Mouse (Mus musculus) adrenal gland, postnatal 14 days (tissue): ENCODE measurements around the gene Gm4858. TPM values are rescaled to one million over a fixed set of nuclear protein-coding genes. Genes with fewer than 3 reads are reported as not detected.
"Not testable (repeated sequence)": the region's sequence is repeated elsewhere in the genome, so short reads cannot be mapped to it uniquely, and the experiment has no call there.

Experiments used
- DNase-seq: peaks from one replicate; pipeline ENCODE4 v3.0.0; 2021; ENCODE audit warnings: mixed read lengths
- long read RNA-seq, 2 experiments: library from polyadenylated mRNA; stranded (forward); transcript quantifications; one replicate each; pipeline ENCODE4 v2.0.0; 2021
- total RNA-seq: library from RNA; stranded (reverse); gene quantifications from 2 replicates; pipeline ENCODE4 v1.2.3, GENCODE M21; 2021

Gene Gm4858
- not detected in 2 replicates for total RNA-seq
- long read RNA-seq, experiment 1, result 0 reads
- long read RNA-seq, experiment 2, result 0 reads

GRCm38 (mm10) chr3:93068523-93068922 is at the start of gene Gm4858:
Gm4858 (plus strand) TSS chr3:93068823.
- DNase-seq, result not testable (repeated sequence)

DNA sequence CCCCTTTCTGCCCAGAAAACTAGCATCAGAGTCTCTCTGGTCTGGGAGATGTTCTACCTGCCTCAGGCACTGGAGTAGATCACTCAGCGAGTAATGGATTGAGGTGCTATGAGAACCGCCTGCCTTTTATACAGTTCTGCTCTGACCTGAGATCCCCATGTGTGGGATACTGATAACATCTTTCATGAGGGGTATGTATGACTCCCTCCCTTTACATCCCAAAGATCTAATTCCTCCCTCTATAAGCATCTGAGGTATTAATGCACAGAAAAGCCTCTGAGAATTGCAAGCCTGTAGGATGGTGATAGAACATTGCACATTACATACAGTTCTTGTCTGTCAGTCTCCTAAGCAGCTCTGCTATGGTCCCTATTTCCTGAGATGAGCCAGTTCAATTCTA is 49.7 kb upstream of the Gm4858 start, which contains the start of gene Lce1m:
Lce1m (minus strand) TSS at position 101 of the 400 bp plus-strand sequence.
- DNase-seq, result no peak

- no peak for DNase-seq
Measured at GRCm38 (mm10) chr3:93021171-93021570, 47.5 kb upstream of the Gm4858 start.

GRCm38 (mm10) chr3:93023411-93024184 is 45.0 kb upstream of the Gm4858 start:
- DNase-seq, result no peak

GRCm38 (mm10) chr3:93025486-93025885 is 43.1 kb upstream of the Gm4858 start:
- no peak for DNase-seq

DNA sequence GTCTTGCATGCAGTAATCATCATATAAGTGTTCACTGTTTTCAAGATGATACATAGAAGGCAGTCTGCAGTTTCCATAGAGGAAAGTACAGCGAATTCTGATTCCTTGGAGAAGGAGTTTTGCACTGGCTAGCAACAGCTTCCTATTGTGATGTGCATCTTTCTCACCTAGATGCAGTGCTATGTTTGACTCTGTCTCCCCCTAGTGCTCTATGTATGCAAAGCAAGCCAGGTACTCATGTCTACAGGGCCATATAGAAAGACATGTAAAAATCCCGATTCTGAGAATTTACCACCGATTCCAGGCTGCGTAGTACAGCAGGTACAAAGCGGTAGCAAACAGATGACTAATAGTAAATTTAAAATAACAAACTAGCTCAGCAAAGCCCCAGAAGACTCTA is 37.2 kb upstream of the Gm4858 start:
- no peak for DNase-seq

DNA sequence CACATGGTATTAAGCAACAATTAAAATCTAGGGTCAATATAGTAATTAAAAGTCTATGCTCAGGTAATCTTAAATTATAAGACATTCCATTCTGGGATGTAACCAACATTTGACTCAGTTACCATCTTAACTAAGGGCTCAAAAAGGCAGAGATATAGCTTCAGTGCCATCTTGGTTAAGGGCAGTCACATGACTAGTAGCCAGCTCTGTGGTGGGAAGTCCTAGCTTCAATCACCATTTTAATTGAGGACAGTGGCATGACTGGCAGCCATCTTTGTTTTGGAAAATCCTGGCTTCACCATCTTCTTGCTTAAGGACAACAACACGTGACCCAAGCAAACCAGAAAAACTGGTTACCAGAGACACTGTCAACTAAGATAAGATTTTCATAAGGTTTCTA is 18.4 kb upstream of the Gm4858 start:
- DNase-seq, result no peak

DNA sequence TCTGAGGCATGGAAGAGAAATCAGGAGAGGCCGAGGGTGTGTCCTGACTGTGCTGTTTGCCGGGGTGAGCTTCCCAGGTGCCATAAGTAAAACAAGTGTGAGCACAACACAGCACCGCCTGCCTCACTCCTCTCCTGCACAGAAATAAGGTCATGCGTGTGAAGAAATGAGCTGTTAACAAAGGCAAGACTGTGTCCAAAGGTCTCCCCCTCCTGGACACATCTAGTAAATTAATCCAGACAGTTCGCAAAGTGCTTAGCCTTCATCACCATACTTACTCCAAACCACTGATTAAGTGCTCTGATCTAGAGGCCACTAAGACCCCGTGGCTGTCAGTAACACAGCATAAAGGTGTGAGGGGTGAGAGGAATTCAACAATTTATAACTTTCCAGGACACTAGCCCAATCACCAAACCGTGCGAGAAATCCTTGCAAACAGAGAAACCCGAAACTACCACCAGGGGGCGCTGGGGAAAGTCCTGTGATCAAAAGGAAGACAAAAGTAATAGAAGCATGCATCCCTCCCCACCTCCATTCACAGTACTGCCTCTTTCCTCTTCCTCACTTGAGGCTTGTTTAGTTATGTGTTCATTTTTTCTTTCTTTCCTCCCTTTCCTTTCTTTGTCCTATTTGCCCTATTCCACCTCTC is 15.7 kb upstream of the Gm4858 start:
- peak; percentile 41 for DNase-seq

DNA sequence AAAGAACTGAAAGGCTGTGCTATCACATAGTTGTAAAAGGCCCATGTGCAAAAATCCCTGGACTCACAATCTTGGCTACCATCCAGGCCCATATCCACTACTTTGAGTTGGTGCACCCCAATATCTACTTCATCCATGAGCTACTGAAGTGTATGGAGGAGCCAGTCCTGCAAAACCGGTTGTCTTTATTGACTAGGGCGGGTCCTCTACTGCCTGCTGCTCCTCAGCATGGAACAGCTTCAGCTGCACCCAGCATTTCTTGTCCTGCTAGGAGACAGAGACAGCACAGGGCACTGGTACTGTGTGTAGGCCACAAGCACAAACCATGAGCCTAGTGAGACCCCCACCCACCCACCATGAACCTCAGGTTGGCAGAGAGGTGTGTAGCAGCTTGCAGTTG is 18.0 kb downstream of the Gm4858 start:
- DNase-seq, result no peak

GRCm38 (mm10) chr3:93093581-93093980 is 25.0 kb downstream of the Gm4858 start:
- DNase-seq, result not testable (repeated sequence)

DNA sequence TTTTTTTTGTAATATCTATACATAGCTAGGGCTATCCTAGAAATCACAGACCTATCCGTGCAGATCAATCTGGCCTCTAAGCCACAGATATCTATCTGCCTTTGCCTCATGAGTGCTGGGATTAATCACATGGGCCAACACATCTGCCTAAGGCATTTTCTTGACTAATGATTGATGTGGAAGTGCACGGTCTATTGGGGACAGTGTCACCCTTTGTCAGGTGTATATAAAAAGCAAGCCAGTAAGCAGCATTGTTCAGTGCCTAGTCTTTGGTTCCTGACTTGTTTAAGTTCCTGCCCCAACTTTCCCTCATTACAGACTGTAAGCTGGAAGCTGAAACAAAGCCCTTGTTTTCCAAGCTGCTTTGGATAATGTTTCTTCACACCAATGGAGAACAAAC is 27.8 kb downstream of the Gm4858 start:
- DNase-seq, result no peak

- DNase-seq, result peak; percentile 30
Measured at GRCm38 (mm10) chr3:93111668-93112067, 43.0 kb downstream of the Gm4858 start.

DNA sequence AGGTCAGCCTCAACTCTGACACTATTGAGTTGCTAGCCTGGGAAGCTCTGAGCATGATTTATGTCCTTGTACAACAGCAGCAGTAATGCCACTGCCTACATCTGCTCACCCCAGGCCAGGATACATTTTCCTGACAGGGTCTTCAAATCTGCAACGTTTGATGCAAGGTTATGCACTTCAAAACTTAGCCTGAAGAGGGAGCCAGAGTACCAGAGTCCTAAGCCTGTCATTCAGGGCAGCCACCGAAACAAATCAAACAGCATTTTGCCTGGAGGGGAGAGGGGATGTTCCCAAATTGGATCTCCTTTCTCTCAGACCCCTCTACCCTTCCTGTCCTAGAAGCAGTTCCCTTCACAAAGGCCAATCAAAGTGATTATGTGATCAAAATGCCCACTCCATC is 45.9 kb downstream of the Gm4858 start:
- DNase-seq, result peak; percentile 18

GRCm38 (mm10) chr3:93119101-93119500 is 50.5 kb downstream of the Gm4858 start:
- DNase-seq, result peak; percentile 6

Other genes starting within 250 kb of the Gm4858 start
- not detected in 2 replicates for gene Kprp, start 241.6 kb upstream of the Gm4858 start, total RNA-seq
- gene Lce1l, start 217.5 kb upstream of the Gm4858 start, total RNA-seq, result not detected in 2 replicates
- not detected in 2 replicates for gene 2310050C09Rik, start 198.6 kb upstream of the Gm4858 start, total RNA-seq
- gene Lce3a, start 142.6 kb upstream of the Gm4858 start, total RNA-seq, result not detected in 2 replicates
- gene Lce3b, start 135.8 kb upstream of the Gm4858 start, total RNA-seq, result not detected in 2 replicates
- not detected in 2 replicates for gene Lce3c, start 124.3 kb upstream of the Gm4858 start, total RNA-seq
- gene Lce3d, start 111.4 kb upstream of the Gm4858 start, total RNA-seq, result not detected in 2 replicates
- not detected in 2 replicates for gene Lce3e, start 101.8 kb upstream of the Gm4858 start, total RNA-seq
- gene Lce3f, start 76.6 kb upstream of the Gm4858 start, total RNA-seq, result not detected in 2 replicates
- gene Crct1, start 53.1 kb upstream of the Gm4858 start, total RNA-seq, result not detected in 2 replicates
- gene Lce1m, start 49.8 kb upstream of the Gm4858 start, total RNA-seq, result not detected in 2 replicates
- gene Crnn, start 76.0 kb downstream of the Gm4858 start, total RNA-seq, result not detected in 2 replicates
- not detected in 2 replicates for gene Flg2, start 128.5 kb downstream of the Gm4858 start, total RNA-seq
- gene Flg, start 204.7 kb downstream of the Gm4858 start, total RNA-seq, result not detected in 2 replicates